Mouse (Mus musculus) CD4-positive, CD25-positive, alpha-beta regulatory T cell, adult 2 months (primary cell): ENCODE results near the gene Hspa1l.
A peak's percentile ranks its signal among the peaks of the same experiment; 100 is the strongest.
"Not testable (repeated sequence)": the region's sequence is repeated elsewhere in the genome, so short reads cannot be mapped to it uniquely, and the experiment has no call there.

ENCODE experiments used
- DNase-seq: peaks from one replicate; pipeline ENCODE4 v3.0.0-alpha.2; 2012; ENCODE audit warnings: low read depth, low spot score

The Hspa1l gene

DNA sequence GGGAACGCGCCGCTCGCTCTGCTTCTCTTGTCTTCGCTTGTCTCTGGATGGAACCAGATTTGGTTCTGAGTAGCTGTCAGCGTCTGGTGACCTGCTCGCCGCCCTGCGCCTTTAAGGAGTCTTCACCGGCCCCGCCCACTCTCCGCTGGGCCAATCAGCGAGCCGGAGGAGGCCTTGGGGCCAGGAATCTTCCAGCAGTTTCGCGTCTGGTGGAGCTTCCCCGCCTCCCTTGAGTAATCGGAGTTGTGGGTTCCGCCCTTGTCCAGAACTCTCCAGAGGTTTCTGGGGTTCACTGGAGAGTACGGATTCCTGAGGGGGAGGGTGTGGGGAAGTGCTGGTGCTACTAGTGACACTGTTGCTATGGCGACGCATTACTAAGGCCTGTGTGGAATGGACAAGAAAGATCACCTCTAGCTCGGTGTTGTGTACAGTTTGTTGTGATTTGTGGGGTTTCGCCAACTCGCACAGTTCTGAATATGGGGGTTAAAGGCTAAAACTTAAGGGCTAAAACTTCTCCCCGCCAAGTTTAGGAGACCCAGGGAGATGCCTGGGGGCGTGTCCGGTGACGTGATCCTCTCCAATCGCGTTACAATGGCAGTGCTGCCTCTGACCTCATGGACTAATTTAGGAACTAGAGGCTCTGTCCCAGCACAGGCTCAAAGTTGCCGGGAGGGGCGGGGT, at the start of gene Hspa1l, which contains the start of gene Hspa1a:
Hspa1l (plus strand) TSS at position 635 of the 681 bp plus-strand sequence.
Hspa1a (minus strand) TSS at position 88 of the 681 bp plus-strand sequence.
- peak; percentile 77 for DNase-seq

DNA sequence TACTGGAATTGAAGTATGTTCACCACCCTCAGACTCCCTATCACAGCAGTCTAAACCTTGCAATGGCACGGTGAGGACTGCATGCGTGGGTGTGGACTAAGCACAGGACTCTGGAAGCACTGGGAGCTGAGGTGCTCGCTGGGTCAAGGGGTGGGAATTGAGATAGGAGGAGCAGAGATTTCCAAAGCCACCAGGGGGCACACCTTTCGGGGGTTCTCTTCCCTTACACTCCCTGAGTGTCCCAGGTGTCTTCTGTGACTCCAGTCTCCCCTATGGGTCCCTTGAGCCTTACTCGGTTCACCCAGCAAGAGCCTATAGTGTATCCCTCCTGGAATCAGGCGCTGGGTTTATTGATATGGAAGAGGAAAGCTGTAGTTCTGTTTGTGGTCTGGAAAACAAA, 49.6 kb upstream of the Hspa1l start:
- no peak for DNase-seq

DNA sequence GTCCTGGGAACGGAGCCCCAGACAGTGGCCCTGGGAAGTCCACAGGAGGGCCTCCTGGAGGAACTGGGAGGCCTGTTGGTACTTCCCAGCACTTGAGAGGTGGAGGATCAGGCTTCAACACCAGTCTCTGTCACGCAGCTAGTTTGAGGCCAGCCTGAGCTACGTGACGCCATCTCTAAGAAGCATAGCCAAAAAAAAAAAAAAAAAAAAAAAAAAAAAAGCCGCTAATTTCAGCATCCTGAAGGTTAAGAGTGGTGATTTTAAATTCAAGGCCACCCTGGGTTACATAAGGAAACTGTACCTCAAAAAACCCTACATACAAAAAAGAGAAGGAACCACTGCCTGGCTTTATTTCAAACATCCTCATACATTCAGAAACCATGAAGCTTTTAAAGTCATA, 48.2 kb upstream of the Hspa1l start:
- DNase-seq = no peak

DNA sequence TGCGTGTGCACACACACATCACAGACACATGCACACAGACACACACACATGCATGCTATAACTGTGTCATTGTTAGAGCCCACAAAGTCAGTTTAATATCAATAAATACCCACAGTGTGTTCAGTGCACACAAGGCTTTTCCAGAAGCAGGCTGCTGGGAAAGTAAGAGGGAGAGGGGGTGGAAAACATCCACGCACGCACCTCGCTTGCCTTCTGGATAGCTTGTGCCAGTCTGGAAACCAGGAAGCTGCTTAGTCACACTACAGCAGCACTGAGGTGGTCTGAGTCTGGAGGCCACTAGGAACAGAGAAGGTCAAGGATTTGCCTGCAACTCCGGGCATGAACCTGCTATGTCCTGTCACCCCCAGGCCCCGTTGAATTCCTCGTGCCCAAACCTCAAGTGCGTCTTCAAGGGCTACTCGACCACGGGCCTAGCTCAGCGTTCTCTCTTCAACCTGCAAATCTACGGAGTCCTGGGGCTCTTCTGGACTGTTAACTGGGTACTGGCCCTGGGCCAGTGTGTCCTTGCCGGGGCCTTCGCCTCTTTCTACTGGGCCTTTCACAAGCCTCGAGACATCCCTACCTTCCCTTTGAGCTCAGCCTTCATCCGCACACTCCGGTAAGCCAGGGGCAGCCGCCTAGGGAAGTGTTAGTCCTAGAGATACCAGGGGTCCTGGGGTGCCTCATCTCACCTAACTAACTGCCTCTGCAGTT, 45.0 kb upstream of the Hspa1l start:
- DNase-seq = no peak

DNA sequence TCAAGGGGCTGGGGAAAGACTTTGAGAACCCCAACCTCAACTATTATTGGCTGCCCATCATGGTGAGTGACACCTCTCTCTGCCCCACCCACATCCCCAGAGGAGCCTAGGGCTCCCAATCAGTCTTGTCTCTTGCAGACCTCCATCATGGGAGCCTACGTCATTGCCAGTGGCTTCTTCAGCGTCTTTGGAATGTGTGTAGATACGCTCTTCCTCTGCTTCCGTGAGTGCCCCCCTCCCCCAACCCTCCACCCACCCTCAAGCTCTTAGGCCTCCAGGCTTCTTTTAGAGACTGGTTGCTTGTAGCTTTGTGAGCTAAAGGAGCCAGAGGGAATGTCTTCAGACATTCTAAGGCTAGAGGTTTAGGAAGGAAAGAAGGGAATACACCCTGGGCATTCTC, 43.7 kb upstream of the Hspa1l start:
- DNase-seq = no peak

DNA sequence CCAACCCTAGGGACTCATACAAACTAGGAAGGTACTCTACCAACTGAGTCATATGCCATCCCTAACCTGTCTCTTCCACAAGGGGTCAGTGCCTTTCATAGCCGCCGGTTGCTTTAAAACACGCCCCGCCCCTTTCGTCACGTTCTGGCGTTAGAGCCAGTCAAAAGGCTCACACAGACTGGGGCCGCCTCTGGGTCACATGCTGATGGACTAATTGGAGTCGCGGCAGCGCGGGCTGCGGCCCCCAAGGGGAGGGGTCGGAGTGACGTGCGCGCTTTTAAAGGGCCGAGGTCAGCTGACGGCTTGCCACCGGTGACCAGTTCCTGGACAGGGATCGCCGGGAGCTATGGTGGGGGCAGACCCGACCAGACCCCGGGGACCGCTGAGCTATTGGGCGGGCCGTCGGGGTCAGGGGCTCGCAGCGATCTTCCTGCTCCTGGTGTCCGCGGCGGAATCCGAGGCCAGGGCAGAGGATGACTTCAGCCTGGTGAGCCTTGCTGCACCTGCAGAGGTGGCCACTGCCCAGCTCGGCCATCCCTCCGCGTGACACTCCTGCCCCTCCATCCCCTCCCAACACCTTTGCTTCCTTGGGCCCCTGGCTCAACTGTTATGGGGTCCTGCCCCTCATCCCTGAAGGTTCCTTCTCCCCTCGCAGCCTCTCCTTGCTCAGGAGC, 41.3 kb upstream of the Hspa1l start, which contains the start of gene Neu1:
Neu1 (plus strand) TSS at position 193 of the 674 bp plus-strand sequence.
- peak; percentile 98 for DNase-seq

DNA sequence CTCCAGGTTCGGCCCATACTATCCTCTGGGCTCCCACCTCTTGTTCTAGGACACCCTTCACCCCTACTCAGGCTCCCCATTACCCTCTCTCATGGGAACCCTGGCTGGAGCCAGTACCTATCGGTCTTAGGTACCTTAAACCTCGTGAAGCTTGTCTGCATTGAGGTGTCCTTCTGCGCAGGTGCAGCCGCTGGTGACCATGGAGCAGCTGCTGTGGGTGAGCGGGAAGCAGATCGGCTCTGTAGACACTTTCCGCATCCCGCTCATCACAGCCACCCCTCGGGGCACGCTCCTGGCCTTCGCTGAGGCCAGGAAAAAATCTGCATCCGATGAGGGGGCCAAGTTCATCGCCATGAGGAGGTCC, 40.8 kb upstream of the Hspa1l start:
- peak; percentile 62 for DNase-seq

DNA sequence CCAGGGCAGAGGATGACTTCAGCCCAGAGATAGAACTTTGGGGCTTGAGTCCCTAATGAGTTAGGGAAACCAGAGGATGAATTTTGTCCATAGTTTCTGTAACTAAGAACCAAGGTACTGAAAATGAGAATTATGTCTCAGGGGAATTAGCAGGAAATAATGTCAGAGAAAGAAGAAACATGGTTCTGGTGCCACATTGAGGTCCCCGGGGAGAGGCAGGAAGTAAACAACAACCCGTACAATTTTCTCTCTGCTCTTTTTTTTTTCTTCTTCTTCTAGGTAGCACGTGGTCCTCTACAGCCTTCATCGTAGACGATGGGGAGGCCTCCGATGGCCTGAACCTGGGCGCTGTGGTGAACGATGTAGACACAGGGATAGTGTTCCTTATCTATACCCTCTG, 40.2 kb upstream of the Hspa1l start:
- DNase-seq = peak; percentile 47

DNA sequence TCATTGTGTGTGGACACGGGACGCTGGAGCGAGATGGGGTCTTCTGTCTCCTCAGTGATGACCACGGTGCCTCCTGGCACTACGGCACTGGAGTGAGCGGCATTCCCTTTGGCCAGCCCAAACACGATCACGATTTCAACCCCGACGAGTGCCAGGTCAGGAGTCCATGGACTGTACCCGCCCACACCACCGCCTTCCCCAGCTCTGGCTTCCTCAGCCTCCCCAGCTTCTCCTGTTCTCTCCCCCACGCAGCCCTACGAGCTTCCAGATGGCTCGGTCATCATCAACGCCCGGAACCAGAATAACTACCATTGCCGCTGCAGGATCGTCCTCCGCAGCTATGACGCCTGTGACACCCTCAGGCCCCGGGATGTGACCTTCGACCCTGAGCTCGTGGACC, 38.5 kb upstream of the Hspa1l start:
- no peak for DNase-seq

DNA sequence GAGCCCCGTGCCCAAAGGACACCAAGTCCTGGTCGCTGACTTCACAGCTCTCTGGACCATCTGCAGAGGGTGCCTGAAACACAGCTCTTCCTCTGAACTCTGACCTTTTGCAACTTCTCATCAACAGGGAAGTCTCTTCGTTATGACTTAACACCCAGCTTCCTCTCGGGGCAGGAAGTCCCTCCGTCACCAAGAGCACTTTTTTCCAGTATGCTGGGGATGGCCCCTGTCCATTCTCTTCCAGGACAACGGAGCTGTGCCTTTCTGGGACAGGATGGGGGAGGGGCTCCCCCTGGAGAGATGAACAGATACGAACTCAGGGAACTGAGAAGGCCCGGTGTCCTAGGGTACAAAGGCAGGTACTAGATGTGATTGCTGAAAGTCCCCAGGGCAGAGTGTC, 37.7 kb upstream of the Hspa1l start:
- no peak for DNase-seq

DNA sequence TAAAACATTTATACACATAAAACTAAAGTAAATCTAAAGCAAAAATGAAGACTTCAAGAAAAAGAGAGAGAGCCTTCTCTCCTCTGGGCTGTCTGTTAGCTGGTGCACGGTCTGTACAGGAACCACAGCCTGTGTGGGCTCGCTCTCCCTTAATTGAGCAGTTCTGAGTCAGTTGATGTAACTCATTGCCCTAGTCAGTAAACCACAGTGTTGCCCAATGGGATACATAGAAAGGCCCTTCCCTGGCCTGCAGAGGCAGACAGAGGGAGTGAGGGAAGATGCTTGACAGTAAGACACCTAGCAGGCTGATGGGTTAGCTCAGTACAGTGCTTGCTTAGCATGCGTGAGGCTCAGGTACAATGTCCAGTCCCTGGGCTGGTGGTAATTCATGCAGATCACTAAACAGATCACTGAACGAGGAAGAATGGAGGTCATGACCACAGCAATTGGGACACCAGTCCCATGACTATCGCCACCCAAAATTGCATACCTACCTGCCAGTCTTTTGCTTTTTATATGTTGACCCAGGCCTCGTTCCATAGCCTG, 34.5 kb upstream of the Hspa1l start:
- DNase-seq = no peak

DNA sequence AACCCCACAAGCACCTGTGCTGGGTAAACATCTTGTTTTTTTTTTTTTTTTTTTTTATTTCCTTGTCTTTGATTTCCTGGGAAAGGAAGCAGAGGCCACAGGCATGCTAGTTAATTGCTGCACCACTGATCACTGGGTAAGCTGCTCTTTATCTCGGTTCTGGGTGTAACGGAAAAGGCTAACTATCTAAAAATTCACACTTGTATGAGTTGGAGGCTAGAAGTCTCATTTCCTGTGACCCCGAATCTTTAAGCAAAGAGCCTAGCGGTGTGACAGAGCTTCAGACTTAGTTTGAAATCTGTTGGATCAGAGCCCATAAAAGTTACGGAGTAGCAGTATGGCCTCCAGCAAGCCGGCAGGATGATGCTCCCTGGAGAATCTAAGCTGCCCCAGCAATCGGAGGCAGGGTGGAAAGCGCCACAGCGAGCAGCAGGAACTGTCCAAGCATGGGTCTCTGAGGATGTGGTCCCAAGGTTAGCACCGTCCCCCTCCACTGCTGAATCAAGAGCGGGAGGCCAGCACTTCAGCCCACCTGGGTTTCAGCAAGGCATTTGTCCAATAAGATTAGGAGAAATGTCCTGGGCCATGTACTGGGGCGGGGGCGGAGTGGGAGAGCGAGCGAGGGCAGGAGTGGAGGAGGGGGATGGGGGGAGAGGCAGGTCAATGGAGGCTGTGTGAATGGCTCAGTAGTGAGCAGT, 31.0 kb upstream of the Hspa1l start:
- DNase-seq = no peak

DNA sequence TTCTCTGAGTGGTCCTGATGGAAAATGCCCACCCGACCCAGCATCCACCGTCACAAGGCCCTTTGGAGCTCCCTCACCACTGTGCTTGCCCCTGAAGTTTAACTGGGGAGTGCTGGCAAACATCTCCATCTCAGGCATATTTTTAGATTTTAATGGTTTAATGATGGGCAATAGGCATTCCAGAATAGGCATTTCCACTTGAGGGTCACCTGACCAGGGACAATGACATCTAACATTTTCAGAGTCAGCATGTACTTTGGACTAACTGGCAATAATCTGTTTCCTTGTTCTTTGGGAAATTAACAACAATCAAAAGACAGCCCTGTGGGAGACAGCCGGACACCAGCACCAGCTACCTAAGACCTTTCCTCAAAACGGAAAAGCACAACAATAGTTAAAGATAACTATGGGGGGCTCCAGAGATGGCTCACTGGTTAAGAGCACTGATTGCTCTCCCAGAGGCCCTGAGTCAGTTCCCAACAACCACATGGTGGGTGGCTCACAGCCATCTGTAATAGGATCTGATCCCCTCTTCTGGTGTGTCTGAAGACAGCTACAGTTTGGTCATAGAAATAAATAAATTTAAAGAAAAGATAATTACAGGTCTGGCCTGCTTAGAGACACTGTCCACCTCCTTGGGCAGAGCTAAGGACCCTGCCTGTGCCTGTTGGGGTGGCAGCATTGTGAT, 29.2 kb upstream of the Hspa1l start:
- DNase-seq = no peak

DNA sequence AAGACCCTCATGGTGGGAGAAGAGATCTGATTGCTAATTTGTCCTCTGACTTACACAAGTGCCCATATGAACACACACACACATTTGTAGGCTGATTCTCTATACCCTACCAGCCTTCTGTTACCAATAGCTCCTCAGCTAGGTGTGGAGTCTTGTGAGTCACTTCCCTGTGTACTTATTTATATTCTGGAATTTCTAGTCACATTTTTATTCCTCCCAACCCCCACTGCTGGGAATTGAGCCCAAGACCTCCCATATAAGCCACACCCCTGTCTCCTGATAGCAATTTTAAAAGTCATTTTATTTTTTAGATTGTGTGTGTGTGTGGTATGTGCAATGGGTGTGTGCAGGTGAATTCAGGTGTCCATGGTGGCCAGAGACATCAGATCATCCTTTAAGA, 28.1 kb upstream of the Hspa1l start:
- no peak for DNase-seq

DNA sequence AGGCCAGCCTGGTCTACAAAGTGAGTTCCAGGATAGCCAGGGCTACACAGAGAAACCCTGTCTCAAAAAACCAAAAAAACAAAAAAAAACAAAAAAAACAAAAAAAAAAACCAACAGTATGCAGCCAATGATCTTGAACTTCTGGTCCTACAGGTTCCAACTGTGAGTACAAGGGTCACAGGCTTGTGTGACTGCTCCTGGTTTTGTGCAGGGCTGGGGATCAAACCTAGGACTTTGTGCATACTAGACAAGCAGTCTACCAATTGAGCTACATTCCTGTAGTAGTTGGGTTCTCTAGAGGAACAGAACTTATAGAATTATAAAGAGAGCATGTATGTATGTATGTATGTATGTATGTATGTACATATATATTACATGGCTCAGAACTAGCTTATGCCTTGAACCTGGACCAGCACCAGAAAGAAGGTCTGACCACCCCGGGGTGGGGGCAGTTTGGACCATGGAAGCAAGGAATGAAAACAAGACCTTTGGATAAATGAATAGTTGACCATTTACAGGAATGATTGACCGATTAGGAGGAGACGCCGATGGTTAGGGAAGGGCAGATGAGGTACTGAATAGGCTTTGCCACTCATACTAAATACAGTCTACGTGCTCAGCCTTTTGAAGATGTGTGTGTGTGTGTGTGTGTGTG, 25.9 kb upstream of the Hspa1l start:
- no peak for DNase-seq

DNA sequence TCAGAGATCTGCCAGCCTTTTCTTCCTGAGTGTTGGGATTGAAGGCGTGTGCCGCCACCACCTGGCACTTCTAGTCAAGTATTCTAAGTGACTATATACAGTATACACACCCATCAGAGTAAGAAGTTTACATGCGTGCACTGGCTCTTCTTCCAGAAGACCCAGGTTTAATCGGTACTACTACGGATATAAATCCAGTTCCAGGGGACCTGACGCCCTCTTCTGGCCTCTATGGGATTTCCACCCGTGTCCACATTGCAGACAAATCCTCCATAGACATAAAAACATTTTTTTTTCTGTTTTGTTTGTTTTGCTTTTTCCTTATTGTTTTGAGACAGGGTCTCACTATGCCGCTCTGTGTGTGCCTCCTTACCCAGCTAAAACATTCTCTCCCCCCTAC, 24.9 kb upstream of the Hspa1l start:
- DNase-seq = peak; percentile 62

DNA sequence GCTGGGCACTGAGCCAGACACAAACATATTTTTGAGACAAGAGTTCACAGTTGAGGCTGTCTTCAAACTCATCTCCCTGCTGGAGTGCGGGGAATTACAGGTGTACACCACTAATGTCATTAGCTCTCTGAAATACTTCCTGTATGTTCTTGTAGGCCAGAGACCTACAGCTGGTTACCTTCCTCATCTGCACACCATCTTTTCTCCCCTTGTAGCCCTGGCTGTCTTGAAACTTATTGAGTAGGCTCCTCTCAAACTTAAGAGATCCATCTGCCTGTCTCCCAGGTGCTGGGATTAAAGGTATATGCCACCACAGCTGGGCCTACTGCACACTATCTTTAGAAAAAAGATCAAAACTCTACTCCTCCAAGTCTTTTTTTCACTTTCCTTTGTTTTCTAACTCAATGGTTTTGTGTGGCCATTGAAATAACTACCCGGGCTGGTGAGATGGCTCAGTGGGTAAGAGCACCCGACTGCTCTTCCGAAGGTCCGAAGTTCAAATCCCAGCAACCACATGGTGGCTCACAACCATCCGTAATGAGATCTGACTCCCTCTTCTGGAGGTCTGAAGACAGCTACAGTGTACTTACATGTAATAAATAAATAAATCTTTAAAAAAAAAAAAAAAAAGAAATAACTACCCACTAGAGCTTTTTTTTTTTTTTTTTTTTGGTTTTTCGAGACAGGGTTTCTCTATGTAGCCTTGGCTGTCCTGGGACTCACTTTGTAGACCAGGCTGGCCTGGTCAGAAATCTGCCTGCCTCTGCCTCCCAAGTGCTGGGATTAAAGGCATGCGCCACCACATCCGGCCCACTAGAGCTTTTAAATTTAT, 23.6 kb upstream of the Hspa1l start:
- not testable (repeated sequence) for DNase-seq

DNA sequence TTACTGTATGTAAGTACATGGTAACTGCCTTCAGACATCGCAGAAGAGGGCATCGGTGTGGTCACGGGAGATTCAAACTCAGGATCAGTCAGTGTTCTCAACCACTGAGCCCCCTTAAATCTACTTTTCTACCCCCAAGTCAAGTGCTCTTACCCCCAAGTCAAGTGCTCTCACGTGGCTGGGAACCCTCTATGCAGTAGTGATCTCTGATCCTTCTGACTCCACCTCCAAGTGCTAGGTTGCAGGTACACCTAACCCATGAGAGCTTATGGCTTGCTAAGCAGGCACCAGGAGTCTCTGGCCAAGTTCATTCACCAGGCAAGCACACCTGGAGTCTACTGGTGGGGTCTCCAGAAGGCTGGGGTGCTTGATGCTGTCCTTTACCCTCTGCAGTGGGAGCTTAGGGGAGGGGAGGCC, 22.9 kb upstream of the Hspa1l start:
- no peak for DNase-seq

DNA sequence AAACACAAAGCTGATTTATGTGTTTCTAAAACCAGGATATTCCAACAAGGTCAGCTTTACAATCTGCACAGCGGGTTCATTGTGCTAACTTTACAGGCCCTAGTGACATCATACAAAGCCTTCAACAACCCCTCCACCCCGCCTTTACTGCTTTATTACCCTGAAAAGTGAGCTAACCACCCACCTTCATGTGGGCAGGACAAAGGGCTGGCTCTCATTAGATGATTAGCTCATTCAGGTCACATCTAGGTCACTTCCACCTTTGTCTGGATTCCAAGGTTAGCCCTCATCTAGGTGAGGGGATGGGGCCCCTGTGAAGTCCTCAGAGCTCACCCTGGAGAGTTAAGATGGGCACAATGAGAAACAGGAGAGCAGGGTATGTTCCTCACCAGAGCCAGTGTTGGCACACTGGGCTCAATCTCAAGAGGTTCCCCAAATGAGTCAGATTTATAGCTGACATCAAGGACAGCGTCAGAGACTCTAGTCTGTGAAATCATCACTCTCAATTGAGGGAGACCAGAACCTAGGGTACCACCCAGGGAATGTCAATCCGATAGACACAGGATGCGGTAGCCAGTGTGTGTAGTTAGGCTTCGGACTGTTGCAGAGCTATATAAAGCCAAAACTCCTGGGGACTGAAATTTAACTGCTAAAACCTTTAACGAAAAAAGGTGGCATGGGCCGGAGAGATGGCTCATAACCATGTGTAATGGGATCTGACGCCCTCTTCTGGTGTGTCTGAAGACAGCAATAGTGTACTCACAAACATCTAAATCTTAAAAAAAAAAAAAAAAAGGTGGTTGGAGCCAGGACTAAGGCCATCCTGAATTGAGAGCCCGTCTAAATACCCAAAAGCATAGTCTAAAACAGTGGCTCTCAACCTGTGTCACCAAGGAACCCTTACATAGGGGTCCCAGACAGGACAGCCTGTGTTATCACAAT, 21.7 kb upstream of the Hspa1l start:
- DNase-seq = no peak
